Mouse (Mus musculus) megakaryocyte, embryonic 14.5 days (primary cell): ENCODE measurements around the gene Gucd1. TPM values are rescaled to one million over a fixed set of nuclear protein-coding genes. Genes with fewer than 3 reads are reported as not detected.
"Not testable (repeated sequence)": the region's sequence is repeated elsewhere in the genome, so short reads cannot be mapped to it uniquely, and the experiment has no call there.

Experiments
- H3K27me3 ChIP-seq: replicated peaks from 2 replicates; pipeline ENCODE3; 2012; ENCODE audit warnings: inconsistent platforms
- H3K36me3 ChIP-seq: replicated peaks from 2 replicates; pipeline ENCODE3; 2012; ENCODE audit warnings: low read length, inconsistent platforms, mixed read lengths
- H3K4me1 ChIP-seq: 2 replicates; pipeline ENCODE4 v1.6.1; 2012; ENCODE audit warnings: inconsistent platforms
- H3K4me3 ChIP-seq: replicated peaks from 2 replicates; pipeline ENCODE3; 2012; ENCODE audit warnings: moderate library complexity, mild to moderate bottlenecking, inconsistent platforms
- H3K9me3 ChIP-seq: 2 replicates; pipeline ENCODE4 v1.6.1; 2012; ENCODE audit warnings: inconsistent platforms
- FLI1 ChIP-seq: IDR thresholded peaks from 2 replicates; pipeline ENCODE4 v1.6.1; 2012; ENCODE audit warnings: low read length, inconsistent platforms, mixed read lengths
- GATA1 ChIP-seq: IDR thresholded peaks from 3 replicates; pipeline ENCODE4 v1.6.1; 2012; ENCODE audit warnings: mixed read lengths, low read length, inconsistent platforms, borderline replicate concordance
- polyA plus RNA-seq: library from polyadenylated mRNA; stranded (reverse); fragments of >175 nt; gene quantifications from 2 replicates; pipeline ENCODE4 v1.2.3, GENCODE M21; 2012; ENCODE audit warnings: low replicate concordance; ENCODE audit not compliant: insufficient read depth

Gene Gucd1
- polyA plus RNA-seq, 1 experiment, result 19.1 TPM

- TF ChIP-seq GATA1 (no peak), FLI1 (no peak)
- H3K4me3 ChIP-seq, result no peak overlapping the region
- H3K9me3 ChIP-seq, result no peaks in the 10 kb centered on the region
- H3K27me3 ChIP-seq, result peaks cover 6% of the 10 kb centered on the region
- no peaks in the 10 kb centered on the region for H3K36me3 ChIP-seq
- H3K4me1 ChIP-seq, result peaks cover 26% of the 10 kb centered on the region
These were observed 162.4 kb downstream of the Gucd1 start for GRCm38 (mm10) chr10:75355341-75355740.

GRCm38 (mm10) chr10:75353838-75354241, 163.9 kb downstream of the Gucd1 start:
- H3K27me3 ChIP-seq, H3K9me3 ChIP-seq, H3K4me3 ChIP-seq, H3K36me3 ChIP-seq: not testable (repeated sequence)
- peaks cover 35% of the 10 kb centered on the region for H3K4me1 ChIP-seq

GRCm38 (mm10) chr10:75352541-75352940, 165.2 kb downstream of the Gucd1 start:
- peaks cover 6% of the 10 kb centered on the region for H3K27me3 ChIP-seq
- H3K4me1 ChIP-seq, result peaks cover 40% of the 10 kb centered on the region
- TF ChIP-seq FLI1 (no peak), GATA1 (no peak)
- no peaks in the 10 kb centered on the region for H3K9me3 ChIP-seq
- no peak overlapping the region for H3K4me3 ChIP-seq
- peaks cover 3% of the 10 kb centered on the region for H3K36me3 ChIP-seq

GRCm38 (mm10) chr10:75350564-75350963, 167.2 kb downstream of the Gucd1 start:
- TF ChIP-seq FLI1, result no peak
- no peak for TF ChIP-seq GATA1
- Histone ChIP-seq H3K9me3 (peaks cover 9% of the 10 kb centered on the region), H3K4me3 (no peak overlapping the region), H3K4me1 (peaks cover 42% of the 10 kb centered on the region), H3K36me3 (peaks cover 14% of the 10 kb centered on the region), H3K27me3 (peaks cover 3% of the 10 kb centered on the region)

- Histone ChIP-seq H3K4me3 (no peak overlapping the region), H3K4me1 (peaks cover 54% of the 10 kb centered on the region), H3K9me3 (peaks cover 18% of the 10 kb centered on the region), H3K36me3 (peaks cover 20% of the 10 kb centered on the region), H3K27me3 (no peaks in the 10 kb centered on the region)
- TF ChIP-seq GATA1, result no peak
- no peak for TF ChIP-seq FLI1
These were observed 172.5 kb downstream of the Gucd1 start for GRCm38 (mm10) chr10:75345265-75345664.

- not testable (repeated sequence) for H3K27me3 ChIP-seq
- H3K36me3 ChIP-seq, result peaks cover 20% of the 10 kb centered on the region
- H3K9me3 ChIP-seq, result peaks cover 18% of the 10 kb centered on the region
- peaks cover 57% of the 10 kb centered on the region for H3K4me1 ChIP-seq
- peak overlapping the region; percentile 38 for H3K4me3 ChIP-seq
These were observed 173.2 kb downstream of the Gucd1 start for GRCm38 (mm10) chr10:75344563-75344962.

GRCm38 (mm10) chr10:75341936-75342335, 175.8 kb downstream of the Gucd1 start:
- Histone ChIP-seq H3K4me3 (no peak overlapping the region), H3K27me3 (no peaks in the 10 kb centered on the region), H3K4me1 (peaks cover 64% of the 10 kb centered on the region), H3K36me3 (peaks cover 17% of the 10 kb centered on the region), H3K9me3 (peaks cover 18% of the 10 kb centered on the region)
- TF ChIP-seq GATA1 (no peak), FLI1 (no peak)

- Histone ChIP-seq H3K4me1 (peaks cover 67% of the 10 kb centered on the region), H3K36me3 (peaks cover 30% of the 10 kb centered on the region), H3K4me3 (peak overlapping the region; percentile 4), H3K9me3 (peaks cover 15% of the 10 kb centered on the region), H3K27me3 (no peaks in the 10 kb centered on the region)
- no peak for TF ChIP-seq FLI1
- no peak for TF ChIP-seq GATA1
These were observed 178.4 kb downstream of the Gucd1 start for GRCm38 (mm10) chr10:75339377-75339776.

- Histone ChIP-seq H3K27me3 (no peaks in the 10 kb centered on the region), H3K4me1 (peaks cover 67% of the 10 kb centered on the region), H3K9me3 (peaks cover 10% of the 10 kb centered on the region), H3K36me3 (peaks cover 30% of the 10 kb centered on the region), H3K4me3 (peak overlapping the region; percentile 26)
- TF ChIP-seq FLI1 (no peak), GATA1 (no peak)
These were observed 178.9 kb downstream of the Gucd1 start for GRCm38 (mm10) chr10:75338852-75339251.

GRCm38 (mm10) chr10:75337231-75337630, 180.5 kb downstream of the Gucd1 start:
- no peak for TF ChIP-seq GATA1
- TF ChIP-seq FLI1, result no peak
- Histone ChIP-seq H3K27me3 (no peaks in the 10 kb centered on the region), H3K4me1 (peaks cover 77% of the 10 kb centered on the region), H3K9me3 (0 out of 2 replicates have a peak, but pooled peaks cover 6% of the 10 kb centered on the region), H3K4me3 (no peak overlapping the region), H3K36me3 (peaks cover 45% of the 10 kb centered on the region)

- Histone ChIP-seq H3K36me3 (peaks cover 64% of the 10 kb centered on the region), H3K4me3 (no peak overlapping the region), H3K4me1 (peaks cover 73% of the 10 kb centered on the region), H3K9me3 (0 out of 2 replicates have a peak, but pooled peaks cover 6% of the 10 kb centered on the region), H3K27me3 (no peaks in the 10 kb centered on the region)
- TF ChIP-seq FLI1, result no peak
- TF ChIP-seq GATA1, result no peak
These were observed 182.7 kb downstream of the Gucd1 start for GRCm38 (mm10) chr10:75335075-75335474.
